Mouse (Mus musculus) embryonic fibroblast, embryonic 13.5 days (primary cell): ENCODE data around the gene Gapvd1.
"Not testable (repeated sequence)": the region's sequence is repeated elsewhere in the genome, so short reads cannot be mapped to it uniquely, and the experiment has no call there.

Experiments
- CTCF ChIP-seq: IDR thresholded peaks from 2 replicates; pipeline ENCODE4 v1.5.1; 2011; ENCODE audit warnings: mild to moderate bottlenecking, control low read depth, low read length, moderate library complexity, borderline replicate concordance; ENCODE audit not compliant: insufficient read depth
- POLR2A ChIP-seq: IDR thresholded peaks from 2 replicates; pipeline ENCODE4 v1.6.1; 2011; ENCODE audit warnings: low read depth, mild to moderate bottlenecking, control low read depth, low read length, moderate library complexity

DNA sequence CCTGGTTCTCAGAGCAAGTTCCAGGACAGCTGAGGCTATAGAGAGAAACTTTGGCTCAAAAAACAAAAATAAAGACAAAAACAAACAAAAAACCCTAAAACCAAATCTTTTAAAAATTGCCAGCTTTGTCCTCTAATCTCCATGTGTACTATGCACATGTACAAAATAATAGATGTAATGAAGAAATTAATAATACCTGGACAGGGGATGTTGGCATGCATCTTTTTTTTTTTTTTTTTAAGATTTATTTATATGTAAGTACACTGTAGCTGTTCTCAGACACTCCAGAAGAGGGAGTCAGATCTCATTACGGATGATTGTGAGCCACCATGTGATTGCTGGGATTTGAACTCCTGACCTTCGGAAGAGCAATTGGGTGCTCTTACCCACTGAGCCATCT lies 37.5 kb upstream of the Gapvd1 start:
- not testable (repeated sequence) for TF ChIP-seq CTCF, POLR2A
